Mouse (Mus musculus) heart, adult 18-20 months (tissue): ENCODE data around the gene Mttp. TPM values are rescaled to one million over a fixed set of nuclear protein-coding genes. Genes with fewer than 3 reads are reported as not detected.

Source experiments
- DNase-seq, 2 experiments: peaks; one replicate each; pipeline ENCODE4 v3.0.0; 2021 to 2022; ENCODE audit warnings: mixed read lengths in 1 of 2
- total RNA-seq, 2 experiments: library from RNA; stranded (reverse); gene quantifications; 2 replicates each; pipeline ENCODE4 v1.2.3; 2021

The Mttp gene
- total RNA-seq, 2 experiments from 2014 or later = 7.3 to 7.8 TPM

GRCm38 (mm10) chr3:138083073-138083637, 61.6 kb downstream of the Mttp start:
- DNase-seq = peak in 1 of 2 experiments; percentile 58

GRCm38 (mm10) chr3:138078701-138079100, 66.1 kb downstream of the Mttp start:
- DNase-seq = no peak

DNA sequence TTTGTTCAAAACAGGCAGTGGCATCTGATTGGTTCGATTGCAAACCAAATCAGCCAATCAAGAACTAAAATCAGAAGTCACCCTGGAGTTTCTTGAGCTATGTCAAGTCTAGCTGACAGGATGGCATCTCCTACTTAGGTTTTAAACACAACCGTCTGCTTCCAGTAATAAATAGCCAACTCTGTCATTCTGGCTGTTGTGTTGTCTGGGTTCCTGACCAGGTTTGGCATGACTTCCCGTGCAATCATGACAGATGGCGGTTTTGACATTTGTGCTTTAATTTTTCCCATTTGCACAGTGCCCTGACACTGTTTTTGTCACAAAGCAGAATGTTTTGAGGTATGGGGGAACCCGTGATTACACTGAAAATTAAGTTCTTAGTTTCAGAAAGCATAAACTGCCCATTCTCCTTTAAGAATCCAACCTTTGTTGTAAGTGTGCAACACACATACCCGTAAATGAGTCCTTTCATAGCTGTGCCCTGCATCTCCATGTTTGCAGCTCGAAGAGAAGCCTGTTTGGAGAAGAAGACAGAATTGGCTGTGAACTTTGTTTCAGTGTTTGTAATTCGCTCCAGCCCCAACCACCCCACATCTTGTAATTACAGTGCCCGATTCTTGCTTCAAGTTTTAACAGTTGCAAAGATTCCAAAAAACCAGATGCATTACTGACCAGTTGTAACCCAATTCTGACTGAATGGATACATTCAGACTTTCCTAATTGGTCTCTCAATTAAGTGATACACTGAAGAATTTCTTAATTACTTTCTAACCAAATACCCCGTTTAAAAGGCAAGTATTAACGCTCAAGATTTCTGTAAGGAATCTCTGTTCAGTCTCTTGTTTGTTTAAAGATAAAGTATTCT, 67.1 kb downstream of the Mttp start:
- DNase-seq = no peak

GRCm38 (mm10) chr3:138075209-138075608, 69.6 kb downstream of the Mttp start:
- DNase-seq = peak; percentile 67 to 71

DNA sequence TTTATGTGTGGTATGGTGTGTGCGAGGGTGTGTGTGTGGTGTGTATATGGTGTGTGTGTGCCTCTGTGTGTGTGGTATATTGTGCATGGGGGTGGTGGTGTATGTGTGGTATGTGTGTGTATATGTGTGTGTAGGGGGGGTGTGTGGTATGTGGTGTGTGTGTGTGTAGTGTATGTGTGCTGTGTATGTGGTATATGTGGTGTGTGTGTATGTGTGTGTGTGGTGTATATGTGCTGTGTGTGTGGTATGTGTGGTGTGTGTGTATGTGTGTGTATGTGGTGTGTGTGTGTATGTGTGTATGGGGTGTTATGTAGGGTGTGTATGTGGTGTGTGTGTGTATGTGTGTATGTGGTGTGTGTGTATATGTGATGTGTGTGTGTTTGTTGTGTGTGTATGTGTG, 70.6 kb downstream of the Mttp start:
- DNase-seq = no peak

DNA sequence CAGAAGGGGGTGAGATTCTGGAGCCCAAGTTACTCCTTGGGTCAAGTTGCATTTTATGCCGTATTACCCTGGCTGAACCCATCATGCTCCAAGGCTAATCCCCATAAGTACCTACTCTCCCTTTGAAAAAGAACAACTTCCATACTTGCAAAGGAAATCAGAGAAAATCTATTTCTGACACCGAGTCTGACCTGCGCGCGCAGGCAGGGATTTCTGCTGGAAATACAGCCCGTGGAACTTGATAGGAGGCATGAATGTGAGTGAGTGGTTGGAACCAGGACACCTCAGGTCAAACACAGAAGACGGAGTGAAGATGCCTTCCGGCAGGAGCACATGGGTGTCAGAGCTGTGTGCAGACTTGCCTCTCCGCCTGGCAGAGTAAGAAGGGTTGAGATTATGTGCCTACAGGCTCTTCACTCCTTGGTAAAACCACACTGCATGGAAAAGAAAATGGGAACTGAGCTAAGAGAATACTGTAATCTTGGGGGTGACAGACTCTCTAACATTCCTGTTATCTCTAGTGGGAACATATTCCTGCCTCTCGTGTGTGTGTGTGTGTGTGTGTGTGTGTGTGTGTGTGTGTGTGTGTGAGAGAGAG, 73.2 kb downstream of the Mttp start:
- DNase-seq = no peak

GRCm38 (mm10) chr3:138071004-138071403, 73.8 kb downstream of the Mttp start:
- no peak for DNase-seq

DNA sequence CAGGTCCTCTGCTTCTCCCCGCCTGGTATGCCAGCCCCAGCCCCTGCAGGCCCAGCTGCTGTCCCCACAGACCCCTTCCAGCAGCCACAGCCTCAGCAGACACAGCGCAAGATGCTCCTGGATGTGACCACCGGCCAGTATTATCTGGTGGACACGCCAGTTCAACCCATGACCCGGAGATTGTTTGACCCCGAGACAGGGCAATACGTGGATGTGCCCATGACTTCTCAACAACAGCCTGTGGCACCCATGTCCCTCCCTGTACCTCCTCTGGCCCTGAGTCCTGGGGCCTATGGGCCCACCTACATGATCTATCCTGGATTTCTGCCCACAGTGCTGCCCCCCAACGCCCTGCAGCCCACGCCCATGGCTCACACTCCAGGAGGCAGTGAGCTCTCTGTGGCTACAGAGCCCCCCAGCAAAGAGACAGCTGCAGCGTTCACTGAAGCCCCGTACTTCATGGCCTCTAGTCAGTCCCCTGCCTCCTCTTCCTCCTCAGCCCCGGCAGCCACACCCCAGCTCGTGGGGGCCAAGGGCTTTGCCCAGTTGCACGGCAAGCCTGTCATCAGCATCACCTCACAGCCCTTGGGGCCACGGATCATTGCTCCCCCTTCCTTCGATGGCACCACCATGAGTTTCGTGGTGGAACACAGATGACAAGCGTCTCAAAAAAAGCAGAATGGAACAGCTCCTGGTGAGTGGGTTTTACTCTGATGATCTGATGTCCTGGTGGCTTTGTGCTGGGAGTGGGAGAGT, 74.8 kb downstream of the Mttp start:
- DNase-seq = no peak

- DNase-seq = peak in 1 of 2 experiments; percentile 45
These were observed 76.7 kb downstream of the Mttp start for GRCm38 (mm10) chr3:138068103-138068502.

DNA sequence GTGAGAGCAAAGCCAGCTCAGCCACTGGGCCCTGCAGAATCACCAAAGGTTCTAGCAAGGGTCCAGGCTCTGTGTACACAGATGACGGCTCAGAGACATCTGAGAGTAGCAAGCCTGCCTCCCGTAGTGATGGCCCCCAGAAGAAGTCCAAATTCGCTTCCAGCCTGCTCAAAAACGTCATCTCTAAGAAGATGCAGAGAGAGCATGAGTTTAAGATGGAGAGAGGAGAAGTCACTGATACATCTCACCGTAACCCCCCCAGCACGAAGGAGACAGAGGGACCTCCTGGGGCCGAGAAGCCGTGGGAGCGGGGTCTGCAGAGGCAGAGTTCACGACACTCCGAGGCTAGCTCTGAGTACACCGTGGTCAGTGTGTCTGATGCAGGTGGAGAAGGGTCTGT, 77.5 kb downstream of the Mttp start, which contains the start of gene Gm5105:
Gm5105 (minus strand) TSS at position 101 of the 400 bp plus-strand sequence.
- no peak for DNase-seq

- DNase-seq = peak; percentile 54 to 58
These were observed 78.4 kb downstream of the Mttp start for GRCm38 (mm10) chr3:138066348-138066856.

DNA sequence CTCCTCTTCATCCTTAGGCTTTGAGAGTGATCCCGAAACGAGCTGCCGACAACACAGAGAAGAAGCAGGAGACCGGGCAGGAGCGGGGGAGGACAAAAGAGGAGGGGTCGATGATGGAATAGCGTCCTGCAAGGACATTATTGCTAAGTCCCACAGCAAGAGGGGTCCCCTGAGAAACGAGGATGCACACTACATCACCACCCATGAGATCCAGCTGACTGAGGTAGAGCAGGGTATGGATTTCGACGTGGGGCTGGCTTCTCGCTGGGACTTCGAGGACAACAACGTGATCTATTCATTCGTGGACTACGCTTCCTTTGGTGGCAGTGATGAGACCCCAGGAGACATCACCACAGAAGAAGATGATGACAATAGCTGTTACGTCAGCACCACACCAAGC, 78.8 kb downstream of the Mttp start:
- no peak for DNase-seq

DNA sequence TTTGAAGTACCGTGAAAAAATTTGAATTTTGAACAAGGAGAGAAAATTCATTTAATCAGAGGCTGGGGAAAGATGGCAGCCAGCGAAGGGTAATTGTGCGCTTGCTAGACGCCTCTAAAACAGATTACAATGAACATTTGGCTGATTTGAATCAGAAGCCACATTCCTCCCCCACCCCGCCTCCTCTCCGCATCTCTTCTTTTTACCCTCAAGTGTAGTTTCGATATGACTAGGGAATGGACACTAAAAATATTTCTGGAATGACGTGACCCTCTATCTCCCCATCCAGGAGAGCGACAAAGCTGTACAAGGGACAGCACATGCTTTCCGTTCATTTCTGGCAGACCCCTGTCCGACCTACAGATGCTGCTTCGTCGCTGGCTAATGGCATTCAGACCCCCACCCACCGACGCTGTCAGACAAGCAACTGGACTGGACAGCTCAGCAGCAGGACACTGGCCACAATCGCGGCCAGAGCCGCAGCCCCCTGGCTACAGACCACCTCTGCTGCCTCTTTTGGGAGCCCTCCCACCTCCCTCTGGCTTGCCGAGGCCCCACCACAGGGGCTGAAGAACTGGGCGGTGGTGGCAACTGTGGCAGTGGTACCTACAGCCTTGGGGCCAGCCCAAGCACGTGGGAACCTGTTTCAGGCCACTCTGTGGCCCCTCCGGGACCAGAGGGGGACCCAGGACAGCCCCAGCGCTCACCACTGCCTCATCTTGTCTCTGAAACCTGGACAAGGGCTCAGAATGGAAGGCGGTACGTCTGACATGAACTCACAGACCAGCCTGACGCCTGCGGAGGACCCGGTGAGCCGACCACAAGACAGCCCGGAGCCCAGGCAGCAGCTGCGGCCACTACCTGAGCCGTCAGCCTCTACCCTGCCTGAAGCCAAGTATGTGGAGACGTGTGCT, 79.8 kb downstream of the Mttp start, which contains the start of gene 1110002E22Rik:
1110002E22Rik (plus strand) TSS at position 321 of the 914 bp plus-strand sequence.
- peak in 1 of 2 experiments; percentile 51 for DNase-seq

- peak; percentile 77 to 79 for DNase-seq
These were observed 80.9 kb downstream of the Mttp start for GRCm38 (mm10) chr3:138063731-138064329.

DNA sequence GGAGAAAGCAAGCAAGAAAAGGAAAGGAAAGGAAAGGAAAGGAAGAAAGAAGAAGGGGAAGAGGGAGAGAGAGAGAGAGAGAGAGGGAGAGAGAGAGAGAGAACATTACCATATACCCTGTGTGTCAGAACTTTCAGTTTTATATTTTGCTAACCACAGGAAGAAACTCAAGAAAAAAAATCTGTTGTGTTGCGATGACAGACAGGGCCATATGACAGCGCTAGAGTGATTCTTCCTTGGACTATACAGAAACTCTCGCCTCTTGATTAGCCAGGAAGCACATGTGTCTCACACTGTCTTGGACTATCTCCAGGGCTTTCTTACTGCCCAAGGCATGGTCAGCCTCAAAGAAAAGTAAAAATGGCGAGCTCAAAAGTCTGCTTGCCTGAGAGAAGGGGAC, 82.1 kb downstream of the Mttp start:
- no peak for DNase-seq

- no peak for DNase-seq
These were observed 83.4 kb downstream of the Mttp start for GRCm38 (mm10) chr3:138061205-138061911.

- peak; percentile 43 to 61 for DNase-seq
These were observed 84.3 kb downstream of the Mttp start for GRCm38 (mm10) chr3:138060429-138060828.

- no peak for DNase-seq
These were observed 86.5 kb downstream of the Mttp start for GRCm38 (mm10) chr3:138058226-138058625.

DNA sequence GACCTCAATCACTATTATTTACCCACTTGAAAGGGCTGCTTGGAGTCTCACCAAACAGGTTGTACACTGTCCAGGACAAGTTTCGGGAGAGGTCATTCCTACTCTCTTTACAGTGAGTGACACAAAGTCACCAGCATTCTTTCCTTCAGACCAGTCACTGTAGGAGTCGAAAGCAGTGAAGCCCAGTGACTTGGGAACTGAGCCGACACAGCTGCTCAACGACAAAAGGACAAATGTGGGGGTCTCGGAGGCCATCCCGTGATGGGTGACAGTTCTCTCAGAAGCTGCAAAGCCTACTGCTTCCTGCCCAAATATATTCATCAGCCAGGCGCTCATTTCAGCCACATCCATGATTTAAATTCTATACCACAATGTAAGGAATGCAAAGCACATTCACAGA, 87.8 kb downstream of the Mttp start:
- no peak for DNase-seq

DNA sequence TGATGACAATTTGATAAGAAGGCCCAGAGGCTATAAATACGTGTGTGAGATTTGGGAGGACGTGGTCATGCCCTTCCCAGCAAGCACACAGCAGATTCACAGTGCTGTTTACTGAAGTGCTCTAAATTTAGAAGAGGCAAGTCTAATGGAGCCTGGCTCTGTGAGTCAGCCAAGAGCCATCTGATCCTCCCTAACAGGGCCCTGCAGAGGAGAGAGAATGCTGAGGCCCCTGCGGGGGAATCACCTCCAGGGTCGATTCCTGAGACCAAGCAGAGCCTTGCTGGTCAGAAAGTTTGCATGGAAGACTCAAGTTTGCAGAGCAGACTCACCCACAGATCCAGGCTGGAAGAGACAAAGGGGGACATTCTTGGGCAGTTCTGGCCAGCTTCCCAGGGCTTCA, 90.8 kb downstream of the Mttp start:
- DNase-seq = peak; percentile 62 to 73
